Mouse (Mus musculus): Measurements from ENCODE around the gene Smarcb1. TPM values are rescaled to one million over a fixed set of nuclear protein-coding genes. Genes with fewer than 3 reads are reported as not detected.

Smarcb1 gene
- 71.1 and 79.6 TPM in 2 replicates for polyA plus RNA-seq (2011; ENCODE audit: insufficient read depth, insufficient read length, low read depth, missing spikeins)

DNA sequence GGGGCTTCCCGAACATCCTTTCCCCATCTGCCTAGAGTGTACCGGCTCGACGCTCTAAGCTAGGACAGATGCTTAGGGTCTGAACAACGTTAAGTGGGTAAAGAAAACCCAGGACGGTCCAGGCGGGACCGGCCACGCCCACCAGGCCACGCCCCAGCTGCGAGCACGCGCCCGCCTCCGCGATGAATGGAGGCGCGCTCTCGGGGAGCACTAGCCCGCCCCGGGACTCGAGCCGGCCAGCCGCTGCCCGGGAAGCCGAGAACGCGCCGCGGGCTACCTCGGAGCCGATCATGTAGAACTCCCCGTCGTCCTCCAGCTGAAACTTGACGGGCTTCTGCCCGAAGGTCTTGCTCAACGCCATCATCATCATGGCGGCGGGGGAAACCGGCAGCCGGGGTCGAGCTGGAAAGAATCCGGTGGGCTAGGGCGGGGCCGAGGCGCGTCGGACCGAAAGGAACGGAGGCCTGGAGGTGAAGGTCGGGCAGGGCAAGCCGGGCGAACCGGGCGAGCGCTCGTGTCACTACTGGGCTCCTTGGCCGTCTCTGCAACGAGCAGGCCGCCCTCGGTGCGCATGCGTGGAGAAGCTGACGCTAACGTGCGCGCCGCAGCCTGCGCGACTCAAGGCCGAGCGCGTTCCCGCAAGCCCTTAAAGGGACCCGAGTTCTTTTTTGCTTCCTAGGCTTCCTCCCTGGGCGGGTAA lies at the start of gene Smarcb1:
TSS of gene Smarcb1 (minus strand) at position 592 of the 700 bp plus-strand sequence.
- Histone ChIP-seq H3K4me3 (ENCODE audit: low read depth, low read length) (peak within 1 kb of the TSS; percentile 88), H3K4me1 (ENCODE audit: control insufficient read depth, insufficient read depth, low read length) (peaks cover 1% of the 10 kb centered on the region), H3K27me3 (ENCODE audit: control insufficient read depth, insufficient read depth, low read length, poor library complexity, severe bottlenecking) (no peaks in the 10 kb centered on the region), H3K27ac (ENCODE audit: insufficient read depth, low read length) (peak within 1 kb of the TSS; percentile 76), H3K36me3 (ENCODE audit: control insufficient read depth, insufficient read depth, low read length, poor library complexity, severe bottlenecking) (peaks cover 20% of the 10 kb centered on the region), H3K9me3 (replicated peaks; ENCODE audit: control insufficient read depth, insufficient read depth, low read length, poor library complexity, severe bottlenecking) (no peaks in the 10 kb centered on the region), H3K9ac (ENCODE audit: low read depth, poor library complexity, severe bottlenecking) (peak within 1 kb of the TSS; percentile 83)
- no peak for TF ChIP-seq EP300 (IDR thresholded peaks at IDR 0.05; ENCODE audit: insufficient read depth, low read depth, low read length)
- TF ChIP-seq POLR2A (IDR thresholded peaks at IDR 0.05; ENCODE audit: insufficient read depth, low read length): no peak
- TF ChIP-seq CTCF (IDR thresholded peaks at IDR 0.05; ENCODE audit: low read depth, low read length): no peak

GRCm38 (mm10) chr10:75954381-75954811 lies 33.0 kb upstream of the Smarcb1 start, which contains the start of gene Gm5134:
Gm5134 (plus strand) TSS chr10:75954514.
- Histone ChIP-seq H3K4me3 (ENCODE audit: low read depth, low read length) (peak within 1 kb of the TSS; percentile 49), H3K27me3 (ENCODE audit: control insufficient read depth, insufficient read depth, low read length, poor library complexity, severe bottlenecking) (no peaks in the 10 kb centered on the region), H3K27ac (ENCODE audit: insufficient read depth, low read length) (no peak within 1 kb of the TSS), H3K36me3 (ENCODE audit: control insufficient read depth, insufficient read depth, low read length, poor library complexity, severe bottlenecking) (no peaks in the 10 kb centered on the region), H3K4me1 (ENCODE audit: control insufficient read depth, insufficient read depth, low read length) (peaks cover 5% of the 10 kb centered on the region), H3K9me3 (replicated peaks; ENCODE audit: control insufficient read depth, insufficient read depth, low read length, poor library complexity, severe bottlenecking) (no peaks in the 10 kb centered on the region), H3K9ac (ENCODE audit: low read depth, poor library complexity, severe bottlenecking) (peak within 1 kb of the TSS; percentile 3; the same call in 1 of the 2 replicates)
- TF ChIP-seq CTCF (IDR thresholded peaks at IDR 0.05; ENCODE audit: low read depth, low read length): no peak
- TF ChIP-seq EP300 (IDR thresholded peaks at IDR 0.05; ENCODE audit: insufficient read depth, low read depth, low read length): no peak
- no peak for TF ChIP-seq POLR2A (IDR thresholded peaks at IDR 0.05; ENCODE audit: insufficient read depth, low read length)

DNA sequence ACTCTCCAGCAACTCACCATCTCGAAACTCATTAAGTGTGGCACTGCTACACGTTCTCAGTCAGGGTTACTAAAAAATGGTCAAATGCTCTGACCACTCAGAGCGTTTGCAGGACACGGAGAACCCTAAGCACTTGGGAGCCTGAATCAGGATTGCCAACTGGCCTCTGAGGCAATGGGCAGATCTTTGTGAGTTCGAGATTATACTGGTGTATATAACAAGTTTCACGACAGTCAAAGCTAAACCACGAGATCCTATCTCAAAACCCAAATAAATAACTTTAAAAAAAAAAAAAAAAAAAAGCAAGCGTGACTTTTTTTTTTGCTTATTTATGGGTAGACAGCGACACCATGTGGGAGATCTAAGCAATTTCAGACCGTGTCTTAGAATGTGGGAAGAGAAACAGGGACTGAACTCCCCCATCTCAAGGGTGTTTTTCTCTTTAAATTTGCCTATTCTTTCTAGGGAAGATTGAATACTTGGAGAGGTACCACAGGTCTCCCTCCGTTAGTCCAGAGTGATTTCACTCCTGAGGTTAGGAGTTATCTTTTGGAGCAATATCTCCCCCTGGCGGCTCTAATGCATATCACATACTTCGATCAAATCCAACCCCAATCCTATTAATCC lies 30.1 kb upstream of the Smarcb1 start:
- H3K4me3 ChIP-seq (ENCODE audit: low read depth, low read length): peak overlapping the region; percentile 70
- TF ChIP-seq EP300 (IDR thresholded peaks at IDR 0.05; ENCODE audit: insufficient read depth, low read depth, low read length) (no peak), POLR2A (IDR thresholded peaks at IDR 0.05; ENCODE audit: insufficient read depth, low read length) (no peak), CTCF (IDR thresholded peaks at IDR 0.05; ENCODE audit: low read depth, low read length) (peak; percentile 9)
- no peak overlapping the region; the same call in 1 of the 2 replicates for H3K27ac ChIP-seq (ENCODE audit: insufficient read depth, low read length)
- no peaks in the 10 kb centered on the region for H3K36me3 ChIP-seq (ENCODE audit: control insufficient read depth, insufficient read depth, low read length, poor library complexity, severe bottlenecking)
- peaks cover 5% of the 10 kb centered on the region for H3K4me1 ChIP-seq (ENCODE audit: control insufficient read depth, insufficient read depth, low read length)
- H3K9me3 ChIP-seq (replicated peaks; ENCODE audit: control insufficient read depth, insufficient read depth, low read length, poor library complexity, severe bottlenecking): no peaks in the 10 kb centered on the region
- H3K9ac ChIP-seq (ENCODE audit: low read depth, poor library complexity, severe bottlenecking): peak overlapping the region; percentile 77
- H3K27me3 ChIP-seq (ENCODE audit: control insufficient read depth, insufficient read depth, low read length, poor library complexity, severe bottlenecking): no peaks in the 10 kb centered on the region

GRCm38 (mm10) chr10:75950791-75951210 lies 29.4 kb upstream of the Smarcb1 start:
- Histone ChIP-seq H3K9me3 (replicated peaks; ENCODE audit: control insufficient read depth, insufficient read depth, low read length, poor library complexity, severe bottlenecking) (no peaks in the 10 kb centered on the region), H3K27me3 (ENCODE audit: control insufficient read depth, insufficient read depth, low read length, poor library complexity, severe bottlenecking) (no peaks in the 10 kb centered on the region), H3K4me1 (ENCODE audit: control insufficient read depth, insufficient read depth, low read length) (peaks cover 5% of the 10 kb centered on the region), H3K9ac (ENCODE audit: low read depth, poor library complexity, severe bottlenecking) (peak overlapping the region; percentile 77), H3K4me3 (ENCODE audit: low read depth, low read length) (peak overlapping the region; percentile 70), H3K27ac (ENCODE audit: insufficient read depth, low read length) (peak overlapping the region; percentile 3; the same call in 1 of the 2 replicates), H3K36me3 (ENCODE audit: control insufficient read depth, insufficient read depth, low read length, poor library complexity, severe bottlenecking) (no peaks in the 10 kb centered on the region)
- TF ChIP-seq POLR2A (IDR thresholded peaks at IDR 0.05; ENCODE audit: insufficient read depth, low read length): no peak
- TF ChIP-seq EP300 (IDR thresholded peaks at IDR 0.05; ENCODE audit: insufficient read depth, low read depth, low read length): 0 out of 2 replicates have a peak, but pooled peaks have one; percentile 25

DNA sequence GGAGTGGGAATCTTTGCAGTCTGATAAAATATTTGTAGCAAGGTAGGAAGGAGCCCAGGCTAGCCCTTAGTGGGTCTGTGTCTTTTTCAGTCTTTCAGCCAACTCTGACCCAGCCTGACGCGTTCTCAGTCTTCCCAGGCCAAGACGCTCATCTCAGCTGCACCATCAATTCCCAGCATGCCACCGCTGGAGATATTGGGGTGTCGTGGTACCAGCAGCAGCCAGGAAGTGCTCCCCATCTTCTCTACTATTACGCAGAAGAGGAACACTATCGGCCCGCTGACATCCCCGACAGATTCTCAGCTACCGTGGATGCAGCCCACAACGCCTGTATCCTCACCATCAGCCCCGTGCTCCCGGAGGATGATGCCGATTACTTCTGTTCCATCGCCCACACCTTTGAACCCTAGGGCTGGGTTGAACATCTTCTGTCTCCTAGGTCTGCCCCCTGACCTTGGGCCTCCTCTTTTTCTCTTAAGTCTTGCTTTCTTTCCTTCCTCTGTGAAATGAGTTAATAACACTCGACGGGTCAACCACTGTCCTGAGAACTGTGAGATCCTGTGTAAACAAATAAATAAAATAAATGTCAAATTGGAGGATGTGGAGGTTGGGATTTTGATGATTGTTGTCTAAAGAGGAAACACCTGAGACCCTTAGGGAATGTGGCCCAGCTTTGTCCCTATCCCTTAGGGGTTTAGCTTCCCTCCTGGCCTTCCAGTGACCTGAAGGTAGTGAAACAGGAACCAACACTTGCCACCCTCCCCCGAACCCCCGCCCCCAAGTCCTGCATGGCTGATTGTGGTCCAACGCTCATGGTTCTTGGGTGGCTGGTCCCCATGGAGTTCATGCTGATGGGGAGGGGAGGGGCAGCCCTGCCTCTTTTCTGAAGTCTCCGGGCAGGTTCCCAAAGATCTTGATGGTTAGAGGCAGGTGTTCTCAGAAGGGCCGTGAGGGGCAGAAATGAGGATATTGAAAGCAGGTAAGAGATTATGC lies 27.9 kb upstream of the Smarcb1 start:
- Histone ChIP-seq H3K4me3 (ENCODE audit: low read depth, low read length) (no peak overlapping the region), H3K27ac (ENCODE audit: insufficient read depth, low read length) (peak overlapping the region; percentile 1; the same call in 1 of the 2 replicates), H3K4me1 (ENCODE audit: control insufficient read depth, insufficient read depth, low read length) (peaks cover 5% of the 10 kb centered on the region), H3K9me3 (replicated peaks; ENCODE audit: control insufficient read depth, insufficient read depth, low read length, poor library complexity, severe bottlenecking) (no peaks in the 10 kb centered on the region), H3K9ac (ENCODE audit: low read depth, poor library complexity, severe bottlenecking) (no peak overlapping the region), H3K27me3 (ENCODE audit: control insufficient read depth, insufficient read depth, low read length, poor library complexity, severe bottlenecking) (no peaks in the 10 kb centered on the region), H3K36me3 (ENCODE audit: control insufficient read depth, insufficient read depth, low read length, poor library complexity, severe bottlenecking) (no peaks in the 10 kb centered on the region)
- TF ChIP-seq EP300 (IDR thresholded peaks at IDR 0.05; ENCODE audit: insufficient read depth, low read depth, low read length): no peak
- no peak for TF ChIP-seq POLR2A (IDR thresholded peaks at IDR 0.05; ENCODE audit: insufficient read depth, low read length)
